Mouse (Mus musculus) midbrain, embryonic 11.5 days (tissue): ENCODE data around the gene Fam173b. TPM values are rescaled to one million over a fixed set of nuclear protein-coding genes. Genes with fewer than 3 reads are reported as not detected.
"Not testable (repeated sequence)": the region's sequence is repeated elsewhere in the genome, so short reads cannot be mapped to it uniquely, and the experiment has no call there.

Experiments
- ATAC-seq: fragments of 200-750 bp; cut with Nextera tagmentation; 2 replicates; pipeline ENCODE4 v1.8.0; 2017; ENCODE audit warnings: moderate TSS enrichment, moderate library complexity; ENCODE audit not compliant: low FRiP score
- DNase-seq: peaks from one replicate; pipeline ENCODE4 v3.0.0; 2015; ENCODE audit warnings: low spot score; ENCODE audit errors: missing footprints
- H3K27ac ChIP-seq: fragments of 300-500 bp; sonication (generic); 2 replicates; pipeline ENCODE4 v1.5.1; 2014; ENCODE audit warnings: low read depth, low read length
- H3K27me3 ChIP-seq: fragments of 300-500 bp; sonication (generic); 2 replicates; pipeline ENCODE4 v1.6.1; 2014; ENCODE audit warnings: mild to moderate bottlenecking, low read length, moderate library complexity, mixed read lengths; ENCODE audit not compliant: control insufficient read depth, insufficient read depth
- H3K36me3 ChIP-seq: fragments of 300-500 bp; sonication (generic); 2 replicates; pipeline ENCODE4 v1.6.1; 2014; ENCODE audit warnings: mild to moderate bottlenecking, low read length, moderate library complexity, mixed read lengths; ENCODE audit not compliant: control insufficient read depth, insufficient read depth
- H3K4me1 ChIP-seq: fragments of 300-500 bp; sonication (generic); 2 replicates; pipeline ENCODE4 v1.6.1; 2014; ENCODE audit warnings: low read length; ENCODE audit not compliant: control insufficient read depth, insufficient read depth
- H3K4me2 ChIP-seq: fragments of 300-500 bp; sonication (generic); 2 replicates; pipeline ENCODE4 v1.6.1; 2014; ENCODE audit warnings: mild to moderate bottlenecking, moderate library complexity
- H3K4me3 ChIP-seq: fragments of 300-500 bp; sonication (generic); 2 replicates; pipeline ENCODE4 v1.5.1; 2014; ENCODE audit warnings: low read depth, low read length
- H3K9ac ChIP-seq: fragments of 300-500 bp; sonication (generic); 2 replicates; pipeline ENCODE4 v1.6.1; 2014; ENCODE audit warnings: low read length
- H3K9me3 ChIP-seq: fragments of 300-500 bp; sonication (generic); 2 replicates; pipeline ENCODE4 v1.6.1; 2016; ENCODE audit warnings: low read length; ENCODE audit not compliant: control insufficient read depth
- WGBS: fragments of 180-500 bp; shearing (Covaris S2); extraction: QIAGEN DNeasy Blood & Tissue Kit; methylation state at CpG from one replicate; pipeline ENCODE4 v1.1.7; 2014; 5-methylcytosine and 5-hydroxymethylcytosine counted together
- polyA plus RNA-seq: library from polyadenylated mRNA; unstranded; fragments of >200 nt; fragmentation: Nextera tagmentation; extraction: Ambion mirVana; gene quantifications from 2 replicates; pipeline ENCODE4 v1.2.1, GENCODE M21; 2014

The Fam173b gene
- polyA plus RNA-seq, 1 experiment from 2014 or later, result 14.0 TPM

DNA sequence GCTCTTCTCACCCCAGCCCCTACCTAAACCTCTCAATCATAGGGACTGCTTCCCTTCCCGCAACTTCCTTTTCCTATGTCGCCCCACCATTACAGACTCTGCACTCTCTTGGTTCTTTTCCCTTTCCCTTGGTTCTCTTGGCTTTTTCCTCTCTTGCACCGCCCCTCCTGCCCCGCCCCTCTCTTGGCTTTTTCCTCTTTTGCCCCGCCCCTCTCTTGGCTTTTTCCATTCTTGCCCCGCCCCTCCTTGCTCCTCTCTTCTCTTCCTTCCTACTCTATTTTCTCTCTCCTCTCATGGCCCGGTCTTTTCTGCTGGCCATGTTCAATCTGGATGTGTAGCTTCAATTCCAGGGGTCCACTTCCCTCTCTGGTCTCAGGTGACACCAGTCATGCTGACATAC lies 34.2 kb upstream of the Fam173b start:
- Histone ChIP-seq H3K4me2 (no peak overlapping the region), H3K27me3 (no peaks in the 10 kb centered on the region), H3K9me3 (no peaks in the 10 kb centered on the region), H3K4me3 (no peak overlapping the region), H3K4me1 (no peaks in the 10 kb centered on the region), H3K9ac (no peak overlapping the region), H3K27ac (no peak overlapping the region), H3K36me3 (no peaks in the 10 kb centered on the region)
- ATAC-seq (no peak), DNase-seq (no peak)
- WGBS, result 54% methylated on average over 7 of the region's 7 CpGs

- H3K36me3 ChIP-seq, result no peaks in the 10 kb centered on the region
- H3K4me1 ChIP-seq, result no peaks in the 10 kb centered on the region
- DNase-seq (peak; percentile 84), ATAC-seq (0 out of 2 replicates have a peak, but pooled peaks have one; percentile 46)
- 20% methylated on average over 12 of the region's 12 CpGs for WGBS
- no peak overlapping the region for H3K4me2 ChIP-seq
- no peak overlapping the region for H3K9ac ChIP-seq
- H3K27ac ChIP-seq, result no peak overlapping the region
- H3K27me3 ChIP-seq, result no peaks in the 10 kb centered on the region
- no peak overlapping the region for H3K4me3 ChIP-seq
- H3K9me3 ChIP-seq, result no peaks in the 10 kb centered on the region
Observed at GRCm38 (mm10) chr15:31568581-31568996, 33.1 kb upstream of the Fam173b start.

- Histone ChIP-seq H3K27me3 (no peaks in the 10 kb centered on the region), H3K36me3 (no peaks in the 10 kb centered on the region), H3K9me3 (no peaks in the 10 kb centered on the region), H3K4me2 (no peak overlapping the region), H3K27ac (no peak overlapping the region), H3K4me3 (no peak overlapping the region), H3K9ac (no peak overlapping the region), H3K4me1 (no peaks in the 10 kb centered on the region)
- WGBS, result 76% methylated on average over 9 of the region's 9 CpGs
- ATAC-seq, result no peak
- peak; percentile 83 for DNase-seq
Observed at GRCm38 (mm10) chr15:31569325-31570022, 32.2 kb upstream of the Fam173b start.

DNA sequence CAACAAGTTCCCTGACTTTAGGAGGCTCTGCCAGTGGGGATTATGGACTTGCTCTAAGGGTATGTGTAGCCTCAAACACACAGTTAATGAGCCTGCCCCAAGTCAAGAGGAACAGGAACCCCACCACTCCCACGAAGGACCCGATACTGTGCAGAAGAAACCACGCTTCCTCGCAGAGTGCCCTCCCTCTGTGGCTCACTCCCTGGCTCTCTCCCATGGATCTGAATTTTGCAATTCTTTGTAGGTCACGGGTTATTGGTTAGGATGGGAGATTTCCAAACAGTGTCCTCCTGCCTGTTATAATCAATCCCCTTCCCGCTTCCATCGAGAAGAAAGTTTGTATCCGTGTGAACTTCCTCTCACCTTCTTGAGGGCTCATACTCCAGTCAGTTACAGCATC lies 30.7 kb upstream of the Fam173b start:
- Histone ChIP-seq H3K27me3 (no peaks in the 10 kb centered on the region), H3K4me3 (no peak overlapping the region), H3K27ac (no peak overlapping the region), H3K4me2 (no peak overlapping the region), H3K36me3 (no peaks in the 10 kb centered on the region), H3K4me1 (no peaks in the 10 kb centered on the region), H3K9ac (no peak overlapping the region), H3K9me3 (no peaks in the 10 kb centered on the region)
- ATAC-seq, result no peak
- peak; percentile 62 for DNase-seq
- WGBS, result 90% methylated on average over 8 of the region's 8 CpGs

- Histone ChIP-seq H3K9ac (no peak overlapping the region), H3K27ac (no peak overlapping the region), H3K4me2 (no peak overlapping the region), H3K4me1 (no peaks in the 10 kb centered on the region), H3K36me3 (no peaks in the 10 kb centered on the region), H3K9me3 (no peaks in the 10 kb centered on the region), H3K4me3 (no peak overlapping the region), H3K27me3 (no peaks in the 10 kb centered on the region)
- no peak for ATAC-seq
- peak; percentile 69 for DNase-seq
- 90% methylated on average over 16 of the region's 16 CpGs for WGBS
Observed at GRCm38 (mm10) chr15:31571906-31572722, 29.5 kb upstream of the Fam173b start.

DNA sequence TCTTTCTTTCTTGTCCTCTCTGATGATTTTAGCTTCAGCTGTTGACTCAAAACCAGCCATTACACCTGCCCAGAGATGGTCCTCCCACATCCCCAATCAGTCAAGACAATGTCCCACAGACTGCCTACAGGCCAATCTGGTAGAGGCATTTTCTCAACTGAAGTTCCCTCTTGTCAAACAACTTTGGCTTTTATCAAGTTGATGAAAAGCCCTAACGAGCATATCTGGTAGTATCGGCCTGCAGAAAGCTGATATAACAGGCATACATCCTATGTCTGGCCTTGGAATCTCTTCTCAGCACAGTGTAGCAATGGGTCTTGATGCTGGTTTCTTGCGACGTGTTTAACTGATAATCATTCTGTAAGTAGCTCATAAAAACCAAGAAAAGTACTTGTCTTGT lies 28.4 kb upstream of the Fam173b start:
- H3K36me3 ChIP-seq, result no peaks in the 10 kb centered on the region

DNA sequence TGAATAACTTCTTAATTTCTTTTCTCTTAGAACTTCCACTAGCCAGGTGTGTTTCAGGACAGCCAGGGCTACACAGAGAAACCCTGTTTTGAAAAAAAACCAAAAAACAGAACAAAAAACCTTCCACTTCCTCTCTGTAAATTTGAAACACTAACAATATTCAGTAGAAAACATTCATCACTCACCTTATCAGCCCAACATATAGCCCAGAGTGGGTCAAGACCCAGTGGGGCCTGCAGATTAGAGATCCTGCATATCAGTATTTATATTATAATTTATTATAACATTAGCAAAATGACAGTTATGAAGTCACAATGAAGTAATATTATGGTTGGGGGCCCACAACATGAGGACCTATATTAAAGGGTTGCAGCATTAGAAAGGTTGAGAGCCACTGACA lies 28.0 kb upstream of the Fam173b start:
- H3K27ac ChIP-seq, result no peak overlapping the region
- H3K9ac ChIP-seq, result no peak overlapping the region
- DNase-seq (no peak), ATAC-seq (no peak)
- H3K27me3 ChIP-seq, result no peaks in the 10 kb centered on the region
- H3K4me3 ChIP-seq, result no peak overlapping the region
- H3K4me1 ChIP-seq, result no peaks in the 10 kb centered on the region
- no peaks in the 10 kb centered on the region for H3K36me3 ChIP-seq
- H3K4me2 ChIP-seq, result no peak overlapping the region
- no peaks in the 10 kb centered on the region for H3K9me3 ChIP-seq

More for the DNA sequence above, 28.4 kb upstream of the Fam173b start:
- no peaks in the 10 kb centered on the region for H3K4me1 ChIP-seq
- DNase-seq, result no peak
- H3K9ac ChIP-seq, result no peak overlapping the region
- 92% methylated on average over 4 of the region's 4 CpGs for WGBS
- H3K4me2 ChIP-seq, result no peak overlapping the region
- H3K4me3 ChIP-seq, result no peak overlapping the region
- no peak overlapping the region for H3K27ac ChIP-seq
- ATAC-seq, result no peak
- no peaks in the 10 kb centered on the region for H3K9me3 ChIP-seq
- no peaks in the 10 kb centered on the region for H3K27me3 ChIP-seq

GRCm38 (mm10) chr15:31576076-31576475 lies 25.6 kb upstream of the Fam173b start:
- DNase-seq (peak; percentile 49), ATAC-seq (no peak)
- Histone ChIP-seq H3K4me1 (no peaks in the 10 kb centered on the region), H3K4me2 (no peak overlapping the region), H3K27ac (no peak overlapping the region), H3K27me3 (no peaks in the 10 kb centered on the region), H3K9ac (no peak overlapping the region), H3K36me3 (no peaks in the 10 kb centered on the region), H3K4me3 (no peak overlapping the region), H3K9me3 (no peaks in the 10 kb centered on the region)
- WGBS, result 72% methylated on average over 5 of the region's 5 CpGs

DNA sequence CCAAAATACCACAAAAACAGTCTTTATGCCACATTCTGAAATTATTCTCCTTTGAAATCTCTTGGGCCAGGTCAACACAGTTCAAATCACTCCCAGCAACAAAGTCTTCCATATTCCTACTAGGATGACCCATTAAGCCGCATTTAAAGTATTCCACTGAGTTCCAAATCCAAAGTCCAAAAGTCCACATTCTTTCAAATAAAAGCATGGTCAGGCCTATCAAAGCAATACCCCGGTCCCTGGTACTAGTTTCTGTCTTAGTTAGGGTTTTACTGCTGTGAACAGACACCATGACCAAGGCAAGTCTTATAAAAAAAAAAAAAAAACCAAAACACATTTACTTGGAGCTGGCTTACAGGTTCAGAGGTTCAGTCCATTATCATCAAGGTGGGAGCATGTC lies 20.6 kb upstream of the Fam173b start:
- H3K9me3 ChIP-seq, DNase-seq, H3K4me2 ChIP-seq, H3K36me3 ChIP-seq, H3K9ac ChIP-seq, H3K4me3 ChIP-seq, H3K27ac ChIP-seq, H3K4me1 ChIP-seq, H3K27me3 ChIP-seq, ATAC-seq: not testable (repeated sequence)
- WGBS, result 93% methylated on average over 2 of the region's 2 CpGs
